Mouse (Mus musculus) adrenal gland, adult 18-20 months (tissue): ENCODE measurements at regions not wholly inside any gene's neighbourhood (a gene's known extent, or its start where the extent isn't known, plus 50 kb on each side); places are given as distances from the start of the nearest gene placed in this dataset.
"Not testable (repeated sequence)": the region's sequence is repeated elsewhere in the genome, so short reads cannot be mapped to it uniquely, and the experiment has no call there.

Source experiments
- DNase-seq, 2 experiments: peaks; one replicate each; pipeline ENCODE4 v3.0.0; 2021 to 2022; ENCODE audit warnings: low spot score in 2 of 2

DNA sequence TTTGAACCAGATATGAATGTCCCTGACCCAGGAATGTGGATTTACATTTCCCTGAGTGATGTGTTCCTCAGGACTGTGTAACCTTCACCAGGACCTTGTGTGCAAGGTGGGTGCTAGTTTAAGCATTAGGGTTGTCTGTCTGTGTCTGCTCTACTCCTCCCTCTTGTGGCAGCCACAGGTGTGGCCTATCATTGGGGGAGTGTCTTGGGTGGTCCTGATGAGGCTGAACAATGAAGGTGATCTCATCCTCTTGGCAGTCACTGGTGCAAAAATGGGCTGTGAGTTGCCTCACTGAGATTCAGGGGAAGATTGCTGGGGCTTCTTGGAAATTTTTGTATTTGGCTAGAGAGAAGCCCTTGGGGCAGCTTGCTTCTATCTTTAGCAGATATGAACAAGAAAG is 179.4 kb upstream of the Ube2e1 start:
- no peak for DNase-seq

GRCm38 (mm10) chr14:18508359-18508647 is 176.6 kb upstream of the Ube2e1 start:
- DNase-seq: no peak

DNA sequence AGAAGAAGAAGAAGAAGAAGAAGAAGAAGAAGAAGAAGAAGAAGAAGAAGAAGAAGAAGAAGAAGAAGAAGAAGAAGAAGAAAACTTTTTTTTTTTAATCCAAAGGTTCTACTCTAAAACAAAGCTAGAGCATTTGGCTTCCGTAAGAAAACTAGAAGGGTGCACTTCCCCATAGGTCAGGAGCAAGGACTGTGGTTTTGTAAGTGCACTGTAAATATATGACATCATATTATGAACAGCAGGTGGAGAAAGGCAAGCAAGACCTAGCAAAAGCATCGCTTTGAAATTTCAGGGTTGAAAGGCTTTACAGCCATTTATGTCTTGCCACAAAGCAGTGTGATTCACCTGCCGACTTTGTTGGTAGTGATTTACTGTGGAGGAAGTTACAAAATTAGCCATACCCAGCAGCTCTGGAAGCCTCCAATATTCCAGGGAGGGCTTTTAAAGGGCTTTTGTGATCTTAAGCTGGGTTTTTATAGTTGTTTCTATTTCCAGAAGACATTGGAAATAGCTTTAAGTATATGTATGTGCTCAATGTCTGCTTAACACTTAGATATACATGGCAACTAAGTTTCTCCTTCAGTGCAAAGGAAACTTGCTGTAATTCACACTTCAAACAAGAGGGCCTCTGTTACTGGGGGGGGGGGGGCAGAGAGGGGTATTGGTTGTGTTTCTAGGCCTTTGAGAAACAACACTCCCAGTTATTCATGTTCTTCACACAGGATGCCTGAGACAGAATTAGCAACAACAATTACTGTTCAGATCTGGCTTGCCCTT is 176.1 kb upstream of the Ube2e1 start:
- DNase-seq: no peak

- DNase-seq: no peak
These were observed 174.5 kb upstream of the Ube2e1 start for GRCm38 (mm10) chr14:18506168-18506567.

- no peak for DNase-seq
These were observed 168.7 kb upstream of the Ube2e1 start for GRCm38 (mm10) chr14:18500249-18500832.

DNA sequence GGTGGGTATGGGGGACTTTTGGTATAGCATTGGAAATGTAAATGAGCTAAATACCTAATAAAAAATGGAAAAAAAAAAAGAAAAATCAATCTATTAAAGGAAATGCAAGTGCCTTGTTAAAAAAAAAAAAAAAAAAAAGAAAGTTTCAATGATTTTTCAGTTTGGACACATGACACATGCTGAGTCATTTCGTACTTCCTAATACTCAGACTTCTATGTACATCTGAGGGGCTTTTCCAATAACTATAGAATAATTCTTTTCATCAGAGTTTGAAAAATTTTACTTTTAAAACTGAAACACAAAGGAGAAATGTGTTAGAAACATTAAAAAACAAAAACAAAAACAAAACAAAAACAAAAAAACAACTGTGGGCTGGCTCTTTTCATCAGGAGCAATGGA is 162.4 kb upstream of the Ube2e1 start:
- no peak for DNase-seq

GRCm38 (mm10) chr14:18486132-18486800 is 154.6 kb upstream of the Ube2e1 start:
- no peak for DNase-seq

DNA sequence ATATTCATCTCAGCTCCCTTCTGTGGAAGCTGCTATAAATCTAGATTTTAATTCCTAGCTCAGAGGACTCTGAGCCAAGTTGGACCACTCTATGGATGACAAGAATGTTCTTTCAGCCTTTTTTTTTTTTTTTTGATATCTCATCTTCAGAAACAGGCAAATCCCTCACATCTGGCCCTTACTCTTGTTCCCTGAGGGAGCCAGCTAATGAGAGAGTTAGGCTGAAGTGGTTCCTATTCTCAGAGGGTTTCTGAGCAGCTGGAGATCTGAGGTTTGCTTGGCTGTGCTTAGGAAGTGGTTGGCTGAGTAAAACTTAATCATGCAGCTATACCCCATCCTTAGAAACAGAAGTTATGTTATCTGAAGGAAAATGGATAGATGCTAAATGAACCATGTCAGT is 153.9 kb upstream of the Ube2e1 start:
- no peak for DNase-seq

GRCm38 (mm10) chr14:18476795-18477320 is 145.2 kb upstream of the Ube2e1 start:
- DNase-seq: no peak

DNA sequence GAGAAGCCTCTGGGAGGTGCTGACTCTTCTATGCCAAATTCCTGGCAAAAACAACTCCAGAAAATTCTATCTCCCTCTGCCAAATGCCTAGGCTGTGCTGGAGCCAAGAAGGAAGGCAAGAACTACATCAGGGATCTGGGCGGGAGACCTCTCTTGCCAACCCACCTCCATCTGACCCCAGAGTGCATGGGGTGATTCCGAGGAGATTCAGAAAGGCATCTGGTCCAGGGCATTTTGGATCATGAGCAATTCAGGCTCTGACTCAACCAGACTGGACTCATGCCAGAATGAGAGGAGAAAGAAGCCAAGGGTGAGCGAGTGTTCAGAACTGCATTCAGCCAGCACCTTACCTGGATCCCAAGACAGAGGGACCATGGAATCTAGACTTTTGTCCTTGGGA is 137.0 kb upstream of the Ube2e1 start:
- peak; percentile 46 to 50 for DNase-seq

- not testable (repeated sequence) for DNase-seq
These were observed 135.2 kb upstream of the Ube2e1 start for GRCm38 (mm10) chr14:18466864-18467263.

DNA sequence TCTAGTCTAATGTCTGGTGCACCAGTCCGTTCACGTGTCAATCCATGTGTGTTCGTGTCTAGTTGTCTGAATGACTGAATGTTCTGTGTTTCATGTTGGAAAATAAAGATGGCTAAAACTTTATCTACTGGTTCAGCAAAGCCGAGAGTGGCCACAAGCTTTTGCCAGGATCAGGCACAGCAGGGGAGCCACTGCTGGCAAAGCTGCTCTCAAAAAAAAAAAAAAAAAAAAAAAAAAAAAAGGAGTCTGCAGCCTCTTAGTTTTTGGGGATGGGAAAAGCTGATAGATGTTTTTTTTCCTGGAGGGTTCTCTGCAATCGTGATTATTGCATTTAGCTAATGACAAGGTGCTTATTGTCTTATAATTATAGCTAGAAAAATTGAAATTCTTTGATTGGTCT is 132.5 kb upstream of the Ube2e1 start:
- not testable (repeated sequence) for DNase-seq

DNA sequence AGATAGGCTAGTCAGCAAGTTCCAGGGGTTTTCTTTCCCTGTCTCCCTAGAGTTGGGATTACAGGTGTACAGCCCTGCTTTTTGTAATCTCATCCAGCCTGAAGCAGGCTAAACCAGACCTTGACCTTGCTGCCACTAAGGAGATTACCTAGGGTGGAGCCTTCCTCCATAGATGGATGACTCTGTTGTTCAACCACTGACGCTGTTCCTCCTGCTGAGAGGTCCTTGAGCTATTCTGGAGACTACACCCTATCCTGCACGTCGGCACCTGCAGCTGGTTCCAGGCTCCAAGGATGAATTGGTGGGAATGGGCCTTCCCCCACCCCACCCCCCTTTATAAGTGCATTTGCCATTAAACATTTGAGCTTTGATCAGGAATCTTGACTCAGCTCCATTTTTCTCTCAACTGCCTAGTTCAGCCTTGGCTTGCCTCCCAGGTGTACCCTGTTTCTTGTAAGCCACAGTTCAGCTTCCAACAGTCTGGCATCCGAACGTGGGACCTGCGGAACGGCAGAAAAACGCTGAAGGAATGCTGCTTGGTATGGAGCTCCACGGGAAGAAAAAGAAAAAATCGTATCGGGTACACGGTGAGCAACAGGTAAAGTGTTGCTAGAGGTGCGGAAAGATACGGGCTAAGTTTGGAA is 131.7 kb upstream of the Ube2e1 start:
- no peak for DNase-seq

GRCm38 (mm10) chr14:18462381-18462780 is 130.7 kb upstream of the Ube2e1 start:
- no peak for DNase-seq

DNA sequence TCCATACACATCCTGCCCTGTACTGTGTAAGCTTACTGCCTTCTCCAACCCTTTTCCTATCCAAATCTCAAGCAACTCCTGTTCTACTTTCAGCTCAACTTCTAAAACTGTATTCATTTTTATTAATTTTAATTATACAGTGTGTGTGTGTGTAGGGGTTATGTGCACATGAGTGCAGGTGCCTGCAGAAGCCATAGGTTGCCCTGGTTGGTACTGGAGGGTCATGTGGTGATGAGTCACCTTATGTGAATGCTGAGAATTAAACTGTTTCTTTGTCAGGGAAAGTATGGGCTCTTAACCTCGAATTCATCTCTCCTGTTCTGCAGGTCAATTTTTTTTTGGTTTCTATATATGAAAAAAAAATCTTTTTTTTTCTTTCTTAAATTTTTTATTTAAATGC is 117.0 kb upstream of the Ube2e1 start:
- DNase-seq: no peak

DNA sequence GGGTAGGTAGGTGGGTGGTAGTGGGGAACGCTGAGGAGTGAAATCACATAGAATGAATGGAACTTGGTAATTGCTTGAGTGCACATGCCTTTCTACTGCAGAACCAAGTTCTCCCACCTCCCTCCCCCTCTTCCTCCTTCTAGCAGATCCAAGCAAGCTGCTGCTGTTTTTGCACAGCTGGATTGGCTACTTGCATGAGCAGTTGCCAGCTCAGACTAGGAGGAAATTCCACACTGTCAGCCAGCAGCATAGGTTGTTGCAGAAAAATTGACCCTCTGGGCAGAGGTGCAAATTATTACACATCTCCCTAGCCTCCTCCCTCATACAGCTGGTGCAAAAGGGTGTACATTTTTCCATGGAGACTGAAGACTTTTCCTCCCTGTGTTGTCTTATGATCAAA is 112.8 kb upstream of the Ube2e1 start:
- DNase-seq: no peak

DNA sequence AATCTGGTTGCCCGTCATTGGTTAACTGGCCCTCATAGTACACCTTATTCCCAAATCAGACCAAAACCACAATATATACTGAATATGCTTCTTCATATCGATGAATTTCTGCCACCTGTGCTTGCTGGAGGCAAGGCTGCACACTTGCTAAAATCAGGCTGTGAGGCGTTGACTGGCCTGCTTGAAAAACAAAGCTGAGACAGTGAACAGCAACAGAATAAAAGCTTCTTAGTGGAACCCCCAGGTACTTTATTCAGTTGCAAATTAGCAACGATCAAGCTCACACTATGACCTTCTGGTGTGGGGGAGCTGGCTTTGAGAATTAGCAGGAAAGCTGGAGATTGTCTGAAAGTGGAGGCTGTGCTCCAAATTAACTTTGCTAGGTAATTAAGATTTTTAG is 97.3 kb upstream of the Ube2e1 start:
- DNase-seq: not testable (repeated sequence)

DNA sequence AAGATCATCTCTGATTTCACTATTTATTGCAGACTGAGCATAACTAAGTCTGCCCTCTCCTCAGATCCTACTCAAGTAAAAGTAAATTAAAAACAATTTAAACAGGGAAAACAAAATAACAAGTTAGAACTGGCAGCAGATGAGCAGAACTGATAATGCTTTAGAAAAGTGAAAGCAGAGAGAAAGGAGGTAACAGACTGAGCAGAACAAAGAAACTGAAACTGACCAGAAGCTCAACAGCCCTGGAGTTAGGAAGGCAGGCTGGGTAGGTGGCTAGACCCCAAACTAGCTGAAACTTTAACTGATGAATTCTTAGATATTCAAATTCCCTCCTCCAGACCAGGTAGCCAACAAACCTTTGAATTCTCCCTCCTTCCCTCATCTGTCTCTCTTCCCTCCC is 94.2 kb upstream of the Ube2e1 start:
- no peak for DNase-seq

GRCm38 (mm10) chr14:18416839-18417238 is 85.2 kb upstream of the Ube2e1 start:
- DNase-seq: no peak

- no peak for DNase-seq
These were observed 84.7 kb upstream of the Ube2e1 start for GRCm38 (mm10) chr14:18416319-18416718.

DNA sequence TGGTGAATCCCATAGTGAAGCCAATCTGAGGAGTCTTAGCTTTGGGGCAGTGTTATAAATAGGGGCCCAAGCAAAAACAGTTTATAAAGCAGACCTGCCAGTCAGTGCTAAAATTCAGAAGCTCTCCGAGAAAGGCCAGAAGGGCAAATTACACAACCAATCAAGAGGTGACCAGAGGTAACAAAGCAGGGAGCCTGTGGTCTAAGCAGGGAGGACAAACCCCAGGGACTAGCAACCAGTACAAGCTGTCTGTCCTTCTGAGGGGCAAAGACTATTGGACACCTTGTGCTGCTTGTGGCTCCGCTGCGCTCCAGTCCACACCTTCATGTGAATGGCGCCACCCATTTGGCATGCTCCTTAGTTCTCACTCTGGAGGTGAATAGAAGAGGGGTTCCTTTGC is 67.3 kb upstream of the Ube2e1 start:
- no peak for DNase-seq

DNA sequence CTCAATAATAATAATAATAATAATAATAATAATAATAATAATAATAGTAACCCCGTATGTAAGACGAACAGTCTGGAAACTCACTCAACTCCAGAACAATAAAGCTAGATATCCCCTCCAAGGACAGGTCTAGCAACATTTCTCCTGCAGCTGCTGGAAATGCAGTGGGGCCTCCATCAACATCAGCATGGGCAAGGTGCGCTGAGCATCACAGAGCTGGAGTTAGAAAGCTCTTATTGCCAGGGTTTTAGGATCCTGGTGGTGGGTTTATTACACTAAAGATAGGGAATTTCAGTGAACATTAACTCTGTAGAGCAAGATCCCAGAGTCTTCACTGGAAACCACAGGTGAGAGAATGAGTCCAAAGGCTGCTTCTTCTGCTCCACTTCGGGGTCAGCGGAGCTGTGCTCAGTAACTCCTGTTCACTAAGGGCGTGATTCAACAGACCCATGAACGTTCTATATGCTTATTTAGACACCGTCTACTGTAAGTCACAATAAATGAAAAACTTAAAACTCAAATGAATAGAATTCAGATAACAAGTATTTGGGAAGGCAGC is 64.6 kb upstream of the Ube2e1 start:
- no peak for DNase-seq
